Mouse (Mus musculus): ENCODE measurements around the gene Iqcd.

The Iqcd gene

GRCm38 (mm10) chr5:120588569-120589094 is at the start of gene Iqcd, which contains the start of gene Tpcn1:
Gene Iqcd (plus strand): TSS chr5:120589016.
Gene Tpcn1 (minus strand): TSS chr5:120588673.
- peak; percentile 98 for DNase-seq (ENCODE audit: low spot score)

GRCm38 (mm10) chr5:120548236-120548850 is 40.5 kb upstream of the Iqcd start:
- no peak for DNase-seq (ENCODE audit: low spot score)

GRCm38 (mm10) chr5:120550137-120550536 is 38.7 kb upstream of the Iqcd start:
- DNase-seq (ENCODE audit: low spot score), result no peak

GRCm38 (mm10) chr5:120550673-120551072 is 38.1 kb upstream of the Iqcd start:
- DNase-seq (ENCODE audit: low spot score), result no peak

GRCm38 (mm10) chr5:120555871-120556270 is 32.9 kb upstream of the Iqcd start:
- DNase-seq (ENCODE audit: low spot score), result no peak

GRCm38 (mm10) chr5:120558041-120558440 is 30.8 kb upstream of the Iqcd start:
- DNase-seq (ENCODE audit: low spot score), result no peak

GRCm38 (mm10) chr5:120558762-120559161 is 30.1 kb upstream of the Iqcd start:
- no peak for DNase-seq (ENCODE audit: low spot score)

- DNase-seq (ENCODE audit: low spot score), result no peak
Measured at GRCm38 (mm10) chr5:120560129-120560615, 28.6 kb upstream of the Iqcd start.

- peak; percentile 54 for DNase-seq (ENCODE audit: low spot score)
Measured at GRCm38 (mm10) chr5:120560616-120561311, 28.1 kb upstream of the Iqcd start.

- DNase-seq (ENCODE audit: low spot score), result peak; percentile 28
Measured at GRCm38 (mm10) chr5:120562956-120563913, 25.6 kb upstream of the Iqcd start.

- no peak for DNase-seq (ENCODE audit: low spot score)
Measured at GRCm38 (mm10) chr5:120563914-120564311, 24.9 kb upstream of the Iqcd start.

- DNase-seq (ENCODE audit: low spot score), result no peak
Measured at GRCm38 (mm10) chr5:120565171-120565905, 23.5 kb upstream of the Iqcd start.

GRCm38 (mm10) chr5:120566101-120566500 is 22.7 kb upstream of the Iqcd start:
- DNase-seq (ENCODE audit: low spot score), result peak; percentile 37

- no peak for DNase-seq (ENCODE audit: low spot score)
Measured at GRCm38 (mm10) chr5:120566681-120567252, 22.0 kb upstream of the Iqcd start.

GRCm38 (mm10) chr5:120567253-120567701 is 21.5 kb upstream of the Iqcd start:
- peak; percentile 38 for DNase-seq (ENCODE audit: low spot score)

- DNase-seq (ENCODE audit: low spot score), result no peak
Measured at GRCm38 (mm10) chr5:120567761-120568211, 21.0 kb upstream of the Iqcd start.

GRCm38 (mm10) chr5:120568336-120568768 is 20.5 kb upstream of the Iqcd start:
- no peak for DNase-seq (ENCODE audit: low spot score)

GRCm38 (mm10) chr5:120568964-120569363 is 19.9 kb upstream of the Iqcd start:
- no peak for DNase-seq (ENCODE audit: low spot score)

GRCm38 (mm10) chr5:120569791-120570190 is 19.0 kb upstream of the Iqcd start:
- no peak for DNase-seq (ENCODE audit: low spot score)

GRCm38 (mm10) chr5:120570289-120570897 is 18.4 kb upstream of the Iqcd start:
- no peak for DNase-seq (ENCODE audit: low spot score)

Measured in ovary, postnatal 14 days (tissue).